Mouse (Mus musculus) heart, adult 9 months (tissue): Measurements from ENCODE around the gene Mpp2.

Experiments
- DNase-seq, 2 experiments: peaks; one replicate each; pipeline ENCODE4 v3.0.0; 2022; ENCODE audit warnings: low spot score in 2 of 2

Gene Mpp2

DNA sequence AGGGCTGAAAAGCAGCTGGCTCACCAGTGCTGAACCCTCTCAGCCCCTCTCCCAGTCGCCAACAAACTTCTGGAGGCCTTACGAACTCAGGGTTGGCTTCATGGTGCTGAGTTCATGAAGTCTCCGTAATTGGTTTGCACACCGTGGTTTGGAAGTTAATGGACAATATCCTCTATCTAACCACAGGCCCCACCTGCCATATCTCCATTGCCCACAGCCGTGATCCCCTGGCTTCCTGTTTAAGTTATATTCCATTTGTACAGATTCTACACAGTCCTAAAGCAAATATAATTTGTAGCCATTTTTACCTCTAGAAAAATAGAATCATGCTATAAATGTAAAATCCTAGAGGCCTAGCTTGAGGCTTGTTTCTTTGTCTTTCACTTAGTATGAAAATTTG lies 15.6 kb downstream of the Mpp2 start:
- no peak for DNase-seq

DNA sequence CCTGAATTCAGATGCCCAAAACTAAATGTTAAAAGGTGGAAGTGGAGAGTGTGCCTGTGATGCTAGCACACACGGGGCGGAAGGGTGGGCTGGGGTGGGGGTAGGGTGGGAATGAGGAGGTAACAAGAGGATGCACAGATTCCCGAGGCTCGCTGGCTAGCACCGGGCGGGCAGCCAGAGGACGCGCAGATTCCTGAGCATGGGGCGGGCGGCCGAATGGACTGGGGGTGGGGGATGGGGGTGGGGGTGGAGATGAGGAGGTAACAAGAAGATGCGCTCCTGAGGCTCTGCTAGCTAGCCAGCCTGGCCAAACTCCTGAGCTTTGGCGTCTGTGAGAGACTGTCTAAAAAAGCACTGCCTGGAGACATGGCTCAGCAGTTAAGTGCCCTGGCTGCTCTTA lies 17.9 kb downstream of the Mpp2 start:
- no peak for DNase-seq

DNA sequence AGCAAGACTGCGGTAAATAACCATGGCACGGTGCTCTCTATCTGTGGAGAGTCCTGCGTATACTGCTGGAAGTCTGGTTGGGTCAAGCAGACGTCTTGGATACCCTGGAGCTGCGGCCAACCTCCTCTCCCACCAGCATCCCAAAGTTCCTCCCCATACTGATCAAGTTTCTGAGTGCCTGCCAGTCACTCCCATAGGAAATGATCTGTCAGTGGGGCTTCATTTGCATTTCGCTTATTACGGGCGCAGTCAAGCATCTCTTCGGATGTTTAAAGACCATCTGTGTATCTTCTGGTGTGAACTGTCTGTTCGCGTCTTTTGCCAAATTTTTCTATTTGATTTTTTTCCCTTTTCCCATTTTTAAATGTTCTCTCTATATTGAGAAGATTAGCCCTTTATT lies 18.7 kb downstream of the Mpp2 start:
- no peak for DNase-seq

DNA sequence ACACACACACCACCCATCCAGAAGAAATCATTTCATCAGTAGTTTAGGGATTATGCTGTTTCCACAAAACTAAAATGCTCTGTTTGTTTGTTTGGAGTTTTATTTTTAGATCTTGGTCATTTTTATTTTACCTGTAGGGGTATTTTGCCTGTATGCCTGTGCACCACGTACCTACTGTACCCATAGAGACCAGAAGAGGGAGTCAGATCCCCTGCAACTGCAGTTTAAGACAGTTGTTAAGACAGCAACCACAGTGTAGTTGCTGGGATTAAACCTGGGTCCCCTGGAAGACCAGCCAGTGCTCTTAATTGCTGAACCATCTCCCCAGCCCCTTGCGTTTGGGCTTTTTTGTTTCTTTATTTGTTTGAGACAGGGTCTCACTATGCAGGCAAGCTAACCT lies 19.3 kb downstream of the Mpp2 start:
- DNase-seq: no peak

DNA sequence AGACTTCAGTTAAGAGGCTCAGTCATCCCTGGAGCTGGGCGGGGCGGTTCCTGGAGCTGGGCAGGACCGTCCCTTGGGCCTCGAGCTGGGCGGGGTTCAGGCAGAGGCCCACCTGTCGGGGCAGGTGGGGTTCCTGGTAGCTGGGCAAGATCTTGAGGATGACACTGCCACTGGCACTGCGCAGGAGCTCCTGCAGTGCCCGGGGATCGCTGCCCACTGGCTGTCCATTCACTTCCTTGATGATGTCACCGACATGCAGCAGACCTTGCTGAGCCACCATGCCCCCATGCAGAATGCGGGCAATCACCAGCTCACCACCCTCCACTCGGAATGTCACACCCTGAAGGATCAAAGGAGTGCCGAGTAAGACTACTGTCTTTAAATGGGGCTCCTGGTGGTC lies 25.2 kb downstream of the Mpp2 start:
- DNase-seq: no peak

DNA sequence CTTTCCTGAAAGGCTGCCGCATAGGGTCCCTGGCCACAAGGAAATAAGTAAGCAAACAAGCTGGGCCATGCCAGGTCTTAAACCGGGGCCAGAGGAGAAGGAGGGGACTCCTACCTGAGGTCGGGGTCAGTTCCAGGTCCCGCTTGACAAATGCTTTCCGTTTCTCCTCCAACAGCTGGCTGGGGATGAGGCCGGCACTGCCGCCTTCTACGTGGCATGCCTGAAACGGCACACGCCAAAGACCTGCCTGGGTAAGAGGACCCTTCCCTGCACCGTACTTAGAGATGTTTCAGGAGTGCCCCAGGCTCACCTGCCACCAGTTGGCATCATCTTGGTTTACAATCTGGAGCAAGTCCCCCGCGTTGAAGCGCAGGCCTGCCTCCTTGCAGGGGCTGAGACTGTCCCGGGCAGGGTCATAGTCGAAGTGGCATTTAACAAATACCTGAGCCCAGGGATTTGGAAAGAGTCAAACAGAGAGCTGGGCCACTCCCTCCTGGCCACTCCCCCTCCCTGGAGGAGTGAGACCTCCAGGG lies 26.3 kb downstream of the Mpp2 start:
- no peak for DNase-seq

DNA sequence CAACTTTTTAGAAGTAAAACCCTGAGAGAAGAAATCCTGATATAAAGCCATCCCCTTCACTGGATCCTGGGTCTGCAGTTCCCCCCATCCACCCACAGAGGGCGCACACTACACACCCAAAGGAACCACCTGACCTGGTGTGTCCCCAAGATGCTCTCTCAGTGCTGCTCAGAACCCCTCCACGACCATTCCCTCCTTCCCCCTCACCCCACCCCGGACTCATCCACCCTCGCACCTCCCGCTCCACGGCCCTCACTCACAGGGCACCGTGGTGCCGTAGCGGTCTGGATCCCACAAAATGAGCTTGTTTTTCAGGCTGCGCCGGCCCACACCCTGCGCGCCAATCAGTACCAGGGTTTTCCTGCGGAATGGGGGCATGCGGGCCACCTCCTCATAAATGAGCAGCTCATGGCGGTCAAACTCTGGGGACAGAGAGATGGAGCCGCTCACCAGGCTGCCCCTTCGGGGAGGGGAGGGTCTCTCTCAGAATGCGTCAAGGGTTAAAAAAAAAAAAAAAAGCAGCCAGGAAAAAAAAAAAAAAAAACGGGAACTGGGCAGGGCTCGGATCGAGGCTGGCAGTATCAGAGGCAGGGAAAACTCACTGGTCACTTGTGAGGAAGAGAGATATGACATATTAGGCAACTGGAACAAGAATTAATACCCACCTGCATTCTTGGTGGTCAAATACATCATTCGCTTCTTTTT lies 26.9 kb downstream of the Mpp2 start:
- peak; percentile 70 to 77 for DNase-seq

DNA sequence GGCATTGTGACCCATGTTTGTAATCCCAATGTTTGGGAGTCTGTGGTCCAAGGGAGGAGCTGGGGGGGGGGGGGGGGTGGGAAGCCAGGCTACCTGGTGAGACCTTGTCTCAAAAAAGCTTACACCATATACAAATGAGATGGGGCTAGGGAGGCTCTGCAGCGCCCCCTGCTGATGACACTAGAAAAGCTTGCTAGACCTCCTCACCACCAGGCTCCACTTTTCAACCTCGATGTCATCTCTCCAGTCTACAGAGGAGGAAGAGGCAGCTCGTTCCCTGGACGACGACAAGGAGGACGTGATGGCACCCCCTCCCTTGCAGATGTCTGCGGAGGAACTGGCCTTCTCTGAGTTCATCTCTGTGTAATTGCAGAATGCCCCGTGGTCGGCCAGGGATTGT lies 34.5 kb downstream of the Mpp2 start:
- DNase-seq: peak in 1 of 2 experiments; percentile 37

DNA sequence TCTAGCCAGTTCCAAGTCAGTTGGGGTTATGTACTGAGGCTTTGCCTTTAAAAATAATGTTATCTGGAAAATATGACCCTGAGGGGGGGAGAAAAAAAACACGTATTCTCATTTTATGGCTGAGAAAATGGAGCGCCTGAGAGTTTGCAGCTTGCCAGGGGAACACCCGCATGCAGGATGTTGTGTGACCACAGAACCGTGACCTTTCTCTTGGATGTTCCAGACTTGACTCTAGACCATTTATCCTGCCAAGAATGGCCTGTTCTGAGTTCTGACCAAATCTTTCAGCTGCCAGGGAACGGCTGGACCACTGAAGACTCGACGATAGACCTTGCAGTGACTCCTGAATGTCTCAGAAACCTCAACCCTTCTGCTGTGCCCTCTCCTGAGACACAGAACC lies 35.1 kb downstream of the Mpp2 start:
- peak; percentile 77 to 82 for DNase-seq

DNA sequence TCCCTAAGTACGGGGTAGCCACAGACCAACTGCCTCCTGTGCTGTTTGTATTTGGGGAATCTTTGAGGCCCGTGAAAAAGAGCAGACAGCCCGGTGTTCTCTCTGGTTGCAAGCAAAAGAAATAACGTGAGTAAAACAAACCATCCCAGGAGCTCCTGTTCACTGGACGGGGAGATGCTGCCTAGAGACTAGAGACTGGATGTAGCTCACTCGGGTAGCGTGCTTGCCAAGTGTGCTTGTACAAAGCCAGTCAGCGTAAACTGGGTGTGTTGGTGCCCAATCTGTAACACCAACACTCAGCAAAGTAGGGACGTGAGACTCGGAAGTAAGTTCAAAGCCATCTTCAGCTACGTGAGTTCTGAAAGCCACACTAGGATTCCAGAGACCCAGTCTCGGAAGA lies 35.6 kb downstream of the Mpp2 start:
- no peak for DNase-seq

DNA sequence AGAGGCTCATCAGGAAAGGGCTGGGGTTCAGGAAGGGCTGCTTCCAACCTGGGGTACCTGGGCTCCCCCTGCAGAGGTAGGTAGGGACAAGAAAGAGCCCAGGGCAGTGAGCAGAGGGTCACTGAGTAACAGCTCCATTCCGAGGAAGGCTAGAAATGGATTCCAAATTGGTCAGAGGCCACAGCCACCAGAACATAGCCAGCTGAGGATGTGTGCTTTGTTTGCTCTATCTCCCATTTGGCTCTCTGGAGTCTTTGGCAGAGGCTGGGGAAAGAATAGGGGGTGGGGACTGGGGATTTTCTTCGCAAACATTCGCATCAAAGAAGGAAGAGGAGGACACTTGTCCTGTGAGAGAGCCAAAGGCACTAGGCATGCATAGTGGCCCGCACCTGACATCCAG lies 36.4 kb downstream of the Mpp2 start:
- peak; percentile 77 to 78 for DNase-seq

DNA sequence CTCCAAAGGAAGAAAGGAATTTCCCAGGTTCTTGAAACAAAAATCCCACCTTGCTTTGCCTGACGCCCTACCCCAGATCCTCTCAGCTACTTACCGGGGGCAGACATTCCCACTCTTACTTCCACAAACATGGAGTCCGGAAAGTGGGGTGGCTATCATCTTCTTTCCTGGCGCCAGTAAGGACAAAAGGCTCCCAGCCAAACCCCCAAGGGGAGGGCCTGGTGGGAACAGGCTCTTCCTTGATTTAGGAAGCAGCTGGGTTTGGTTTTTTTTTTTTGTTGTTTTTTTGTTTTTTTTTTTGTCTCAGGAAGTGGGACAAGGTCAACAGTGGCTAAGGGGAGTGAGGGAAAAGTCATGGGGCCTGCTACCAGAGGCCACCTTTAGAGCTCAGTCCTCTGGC lies 36.8 kb downstream of the Mpp2 start:
- DNase-seq: peak; percentile 86 to 91

DNA sequence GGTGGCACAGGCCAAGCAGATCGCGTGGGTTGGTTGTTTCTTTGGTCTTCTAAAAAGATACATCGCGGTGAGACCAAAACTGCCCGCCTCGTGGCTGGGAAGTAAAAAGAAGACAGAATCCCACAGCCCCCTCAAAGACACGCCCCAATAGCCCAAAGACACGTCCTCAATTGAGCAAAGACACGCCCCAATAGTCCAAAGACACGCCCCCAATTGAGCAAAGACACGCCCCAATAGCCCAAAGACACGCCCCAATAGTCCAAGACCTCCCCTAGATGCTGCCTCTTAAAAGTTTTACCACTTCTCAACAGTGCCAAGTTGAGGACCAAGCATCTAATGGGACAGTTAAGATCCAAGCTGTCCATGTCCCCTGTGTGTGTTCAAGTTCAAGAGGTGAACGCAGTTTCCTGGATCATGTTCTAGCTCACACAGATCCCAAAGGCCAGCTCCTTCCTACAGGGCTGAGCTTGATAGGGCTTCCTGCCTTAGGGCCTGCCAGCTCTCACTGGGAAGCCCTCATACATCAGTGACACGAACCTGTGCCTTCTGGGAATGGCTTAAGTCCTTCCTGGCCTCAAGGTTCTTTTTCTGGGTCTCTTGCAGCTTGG lies 38.3 kb downstream of the Mpp2 start:
- peak; percentile 60 to 79 for DNase-seq

DNA sequence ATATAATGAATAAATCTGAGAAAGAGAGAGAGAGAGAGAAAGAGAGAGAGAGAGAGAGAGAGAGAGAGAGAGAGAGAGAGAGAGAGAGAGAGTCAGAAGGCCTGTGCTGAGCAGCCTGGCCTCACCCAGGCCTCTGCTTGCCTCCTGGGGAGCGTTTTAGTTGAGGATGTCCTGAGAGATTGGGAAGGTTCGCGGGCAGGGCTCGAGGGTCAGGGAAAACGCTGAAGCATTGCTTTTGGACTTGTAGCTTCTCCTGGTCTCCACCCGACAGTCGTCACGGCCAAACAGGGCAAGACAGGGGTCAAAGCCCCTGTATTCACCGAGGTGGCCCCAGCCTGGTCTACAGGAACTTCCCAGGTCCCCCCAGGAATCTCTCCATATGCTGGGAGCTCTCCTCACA lies 41.7 kb downstream of the Mpp2 start:
- DNase-seq: no peak

DNA sequence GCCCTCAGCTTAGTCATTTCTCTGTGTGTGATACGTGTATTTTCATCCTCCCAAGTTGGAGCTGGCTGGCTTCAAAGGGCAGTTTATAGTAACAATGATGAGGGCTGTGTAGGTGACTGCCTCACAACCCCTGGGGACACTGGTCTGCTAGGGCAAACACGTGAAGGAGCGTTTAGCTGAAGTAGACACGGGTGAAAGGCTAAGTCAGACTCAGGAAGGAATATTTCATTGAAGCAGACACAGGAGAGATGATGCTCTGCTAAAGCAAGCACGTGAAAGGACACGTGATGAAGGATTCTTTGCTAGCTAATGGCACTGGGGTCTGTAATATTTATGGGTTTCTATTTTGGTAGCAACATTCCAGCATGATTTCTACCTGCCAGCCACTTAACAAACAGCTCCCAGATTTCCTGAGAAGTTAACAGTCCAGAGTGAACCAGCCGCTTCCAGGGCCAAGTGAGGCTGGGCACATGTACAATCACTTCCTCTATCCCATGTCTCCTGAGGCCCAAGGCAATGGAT lies 43.6 kb downstream of the Mpp2 start:
- peak; percentile 34 to 65 for DNase-seq

DNA sequence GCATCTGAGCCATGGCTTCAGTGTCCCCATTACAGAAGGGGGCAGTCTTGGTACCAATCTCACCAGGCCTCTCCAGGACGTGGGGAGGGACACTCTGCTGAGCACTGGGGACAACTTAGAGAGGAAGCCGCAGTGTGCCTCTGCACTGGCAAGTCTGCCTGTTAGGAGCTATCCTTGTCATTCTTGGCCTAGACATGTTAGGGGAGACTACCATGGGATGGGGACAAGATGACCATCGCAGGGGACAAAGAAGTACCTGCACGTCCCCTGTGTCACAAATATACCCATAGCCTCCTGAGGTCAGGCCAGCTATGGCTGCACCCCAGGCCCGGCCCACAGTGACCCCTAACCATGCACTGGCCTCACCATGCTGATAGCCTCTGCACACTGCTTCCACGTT lies 44.9 kb downstream of the Mpp2 start:
- DNase-seq: no peak

DNA sequence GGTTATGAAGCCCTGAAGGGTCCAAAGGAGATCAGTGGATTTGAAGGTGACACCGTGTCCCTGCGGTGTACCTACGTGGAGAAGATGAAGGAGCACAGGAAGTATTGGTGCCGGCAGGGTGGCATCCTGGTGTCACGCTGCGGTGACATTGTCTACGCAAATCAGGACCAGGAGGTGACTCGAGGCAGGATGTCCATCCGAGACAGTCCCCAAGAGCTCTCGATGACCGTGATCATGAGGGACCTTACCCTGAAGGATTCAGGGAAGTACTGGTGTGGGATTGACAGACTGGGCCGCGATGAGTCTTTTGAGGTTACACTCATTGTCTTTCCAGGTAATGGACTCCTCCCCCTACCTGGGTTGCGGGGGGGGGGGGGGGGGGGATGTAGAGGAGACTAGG lies 45.3 kb downstream of the Mpp2 start:
- no peak for DNase-seq

DNA sequence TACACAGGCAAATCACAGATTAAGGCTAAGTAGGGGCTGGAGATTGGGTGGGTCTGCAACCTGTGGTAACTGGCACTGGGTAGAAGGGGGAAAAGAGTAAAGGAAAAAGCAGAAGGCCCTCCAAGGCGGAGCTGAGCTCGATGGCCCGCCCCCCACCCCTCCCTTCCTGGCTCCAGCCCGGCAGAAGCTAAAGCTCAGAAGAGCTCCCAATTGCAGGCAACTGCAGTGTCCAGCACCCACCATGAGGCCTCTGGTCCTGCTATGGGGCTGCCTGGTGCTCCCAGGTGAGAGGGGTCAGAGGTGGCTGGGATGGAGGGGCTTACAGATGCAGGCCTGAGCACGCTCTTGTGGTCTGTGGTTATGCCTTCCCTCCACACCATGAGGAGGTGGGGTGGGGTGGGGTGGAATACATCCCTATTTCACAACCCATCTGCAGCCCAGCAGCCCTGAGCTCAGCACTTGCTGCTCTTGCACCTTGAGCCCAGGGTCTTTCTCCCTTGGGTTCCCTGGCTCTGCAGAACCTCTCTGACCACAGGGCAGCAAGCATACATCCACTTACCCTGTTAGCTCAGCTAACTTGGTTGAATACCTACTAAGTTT lies 46.9 kb downstream of the Mpp2 start, which contains the start of gene Cd300lg:
Gene Cd300lg, plus strand, starts transcription at position 160 of the 600 bp plus-strand sequence.
- DNase-seq: peak in 1 of 2 experiments; percentile 68

DNA sequence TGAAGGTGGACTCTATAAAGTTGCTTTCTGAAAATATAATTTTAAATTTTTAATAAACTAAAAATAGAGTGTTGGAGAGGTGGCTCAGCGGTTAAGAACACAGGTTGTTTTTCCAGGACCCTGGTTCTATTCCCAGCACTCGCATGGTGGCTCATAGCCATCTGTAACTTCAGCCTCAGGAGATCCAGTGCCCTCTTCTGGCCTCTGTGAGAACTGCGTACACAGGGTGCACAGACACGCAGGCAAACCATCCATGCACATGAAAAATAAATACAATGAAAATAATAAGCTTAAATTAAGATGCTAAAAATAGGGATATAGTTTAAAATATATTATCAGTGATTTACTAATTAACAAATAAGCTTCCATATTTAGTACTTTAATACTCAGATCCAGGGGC lies 47.7 kb downstream of the Mpp2 start:
- no peak for DNase-seq

DNA sequence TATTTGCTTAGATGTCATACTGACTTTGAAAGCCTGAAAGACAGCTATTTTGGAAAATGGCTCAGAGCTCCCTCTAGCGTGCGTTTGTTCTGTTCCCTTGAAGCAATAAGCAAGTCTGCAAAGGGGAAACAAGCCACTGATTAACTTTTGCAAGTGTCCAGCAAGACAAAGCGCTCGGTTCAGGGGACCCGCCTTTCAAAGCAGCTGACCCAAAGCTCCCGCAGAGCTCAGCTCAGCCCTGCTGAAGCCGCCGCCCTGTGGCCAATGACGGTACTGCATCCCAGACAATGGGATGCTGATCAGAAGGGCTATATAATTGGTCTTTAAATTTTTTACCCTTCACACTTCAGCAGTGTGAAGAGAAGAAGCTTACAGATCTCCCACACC lies 48.2 kb downstream of the Mpp2 start:
- peak; percentile 89 for DNase-seq

DNA sequence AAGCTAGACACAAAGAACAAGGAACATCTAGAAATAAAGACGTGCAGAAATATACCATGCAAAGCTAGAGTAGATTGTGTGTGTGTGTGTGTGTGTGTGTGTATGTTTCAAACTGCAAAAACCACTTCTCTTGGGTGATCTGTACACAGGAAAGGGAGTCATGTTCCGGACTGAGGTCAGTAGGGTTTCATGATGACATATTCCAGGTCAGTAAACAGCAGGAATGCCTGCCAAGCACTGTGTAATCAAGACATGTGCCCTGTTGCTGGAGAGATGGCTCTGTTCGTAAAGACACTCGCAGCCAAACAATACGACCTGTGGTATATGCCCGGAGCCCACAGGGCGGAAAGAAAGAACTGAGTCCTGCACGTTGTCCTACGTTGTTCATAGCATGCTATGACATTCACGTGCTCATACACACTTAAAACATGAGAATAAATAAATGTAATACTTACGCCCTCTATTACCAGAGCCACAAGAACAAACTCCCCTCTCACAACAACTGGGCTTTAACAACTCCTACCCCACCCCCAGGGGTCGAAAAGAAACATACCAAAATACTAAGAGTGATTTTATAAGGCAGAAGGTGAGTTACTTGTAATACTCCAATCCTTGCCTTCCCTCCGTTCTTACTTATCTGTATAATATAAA lies 48.7 kb downstream of the Mpp2 start:
- DNase-seq: peak in 1 of 2 experiments; percentile 35

DNA sequence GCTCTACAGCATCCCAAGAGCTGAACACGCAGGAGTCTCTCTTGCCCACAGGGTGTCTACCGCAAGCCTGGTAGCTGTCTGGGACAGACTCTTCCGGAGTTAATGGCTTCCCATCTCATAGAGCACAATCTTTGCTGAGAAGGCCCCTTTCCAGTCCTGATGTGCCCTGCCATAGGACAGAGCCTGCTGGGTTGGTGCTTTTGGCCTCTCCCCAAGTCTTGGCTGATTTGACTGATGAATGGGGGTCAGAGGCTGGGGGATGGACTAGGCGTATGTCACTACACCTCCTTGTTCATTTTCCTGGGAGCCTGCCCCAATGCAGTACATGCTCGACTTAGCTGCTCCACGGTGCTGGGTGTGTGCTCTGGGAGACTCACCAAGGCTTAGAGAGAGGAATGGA lies 50.5 kb downstream of the Mpp2 start:
- DNase-seq: no peak
